Mouse (Mus musculus) hindbrain, embryonic 11.5 days (tissue): ENCODE data around the gene Cyba. TPM values are rescaled to one million over a fixed set of nuclear protein-coding genes. Genes with fewer than 3 reads are reported as not detected.

Experiments used
- ATAC-seq: fragments of 200-750 bp; cut with Nextera tagmentation; 2 replicates; pipeline ENCODE4 v1.8.0; 2017; ENCODE audit warnings: mild to moderate bottlenecking, moderate TSS enrichment, moderate library complexity; ENCODE audit not compliant: low FRiP score
- DNase-seq: peaks from one replicate; pipeline ENCODE4 v3.0.0-alpha.2; 2015; ENCODE audit warnings: low spot score
- H3K27ac ChIP-seq: fragments of 300-500 bp; sonication (generic); 2 replicates; pipeline ENCODE4 v1.5.1; 2014; ENCODE audit warnings: mild to moderate bottlenecking, low read depth, low read length
- H3K27me3 ChIP-seq: fragments of 300-500 bp; sonication (generic); 2 replicates; pipeline ENCODE4 v1.6.1; 2014; ENCODE audit warnings: mild to moderate bottlenecking, low read length, moderate library complexity, mixed read lengths; ENCODE audit not compliant: control insufficient read depth, insufficient read depth
- H3K36me3 ChIP-seq: fragments of 300-500 bp; sonication (generic); 2 replicates; pipeline ENCODE4 v1.6.1; 2014; ENCODE audit warnings: mild to moderate bottlenecking, low read length, moderate library complexity, mixed read lengths; ENCODE audit not compliant: control insufficient read depth, insufficient read depth
- H3K4me1 ChIP-seq: fragments of 300-500 bp; sonication (generic); replicated peaks from 2 replicates; pipeline ENCODE4 v1.6.1; 2014; ENCODE audit warnings: low read length, mixed read lengths; ENCODE audit not compliant: control insufficient read depth, insufficient read depth
- H3K4me2 ChIP-seq: fragments of 300-500 bp; sonication (generic); replicated peaks from 2 replicates; pipeline ENCODE4 v1.6.1; 2014; ENCODE audit warnings: mild to moderate bottlenecking, low read depth, low read length
- H3K4me3 ChIP-seq: fragments of 300-500 bp; sonication (generic); 2 replicates; pipeline ENCODE4 v1.5.1; 2014; ENCODE audit warnings: low read depth, low read length
- H3K9ac ChIP-seq: fragments of 300-500 bp; sonication (generic); 2 replicates; pipeline ENCODE4 v1.6.1; 2014; ENCODE audit warnings: low read depth, low read length
- H3K9me3 ChIP-seq: fragments of 300-500 bp; sonication (generic); 2 replicates; pipeline ENCODE4 v1.6.1; 2016; ENCODE audit warnings: low read length; ENCODE audit not compliant: control insufficient read depth
- WGBS: fragments of 180-500 bp; shearing (Covaris S2); extraction: QIAGEN DNeasy Blood & Tissue Kit; methylation state at CpG from one replicate; pipeline ENCODE4 v1.1.7; 2014; 5-methylcytosine and 5-hydroxymethylcytosine counted together
- polyA plus RNA-seq: library from polyadenylated mRNA; unstranded; fragments of >200 nt; fragmentation: Nextera tagmentation; extraction: Ambion mirVana; gene quantifications from 2 replicates; pipeline ENCODE4 v1.2.1, GENCODE M21; 2014

Cyba gene
- 52.7 and 53.4 TPM in 2 replicates for polyA plus RNA-seq

DNA sequence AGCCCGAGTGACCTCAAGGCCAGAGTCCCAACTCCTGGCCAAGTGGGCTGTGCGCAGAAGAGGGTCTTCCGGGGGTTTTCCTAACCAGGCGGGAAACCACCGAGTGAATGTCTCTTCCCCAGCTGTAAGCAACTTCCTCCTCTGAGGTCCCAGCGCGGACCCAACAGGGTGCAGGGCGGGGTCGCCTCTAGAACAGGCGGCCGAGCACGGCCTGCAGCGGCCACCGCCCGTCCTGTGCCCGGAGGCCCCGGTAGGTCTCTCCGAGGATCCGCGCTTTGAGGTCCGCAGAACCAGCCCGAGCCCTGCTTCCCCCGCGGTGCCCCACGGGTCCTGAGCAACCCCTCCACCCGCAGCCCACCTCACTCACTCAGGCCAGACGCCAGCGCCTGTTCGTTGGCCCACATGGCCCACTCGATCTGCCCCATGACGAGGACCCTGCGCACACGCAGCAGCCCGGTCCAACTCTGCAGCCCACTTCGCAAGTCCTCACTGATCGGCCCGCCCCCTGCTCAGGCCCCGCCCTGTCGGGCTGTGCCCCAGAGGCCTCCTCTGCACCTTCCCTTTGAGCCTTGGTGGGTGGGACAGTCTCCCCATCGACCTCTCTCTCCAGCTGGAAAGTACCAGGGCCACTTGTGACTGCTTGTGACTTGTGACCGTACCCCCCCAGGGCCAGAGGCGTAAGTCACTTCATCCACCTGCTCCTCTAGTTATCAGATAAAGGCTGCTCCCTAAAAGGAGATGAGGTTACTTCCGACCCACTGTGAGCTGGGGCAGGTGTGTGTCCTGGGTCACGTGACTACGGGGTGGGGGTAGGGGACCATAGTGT lies at the start of gene Cyba:
Gene Cyba (minus strand): TSS at position 488 of the 826 bp plus-strand sequence.
- WGBS, result 6% methylated on average over 45 of the region's 45 CpGs
- peak; percentile 59 for DNase-seq
- H3K27ac ChIP-seq, result no peak within 1 kb of the TSS
- no peaks in the 10 kb centered on the region for H3K27me3 ChIP-seq
- peak within 1 kb of the TSS; percentile 37 for H3K4me3 ChIP-seq
- peak within 1 kb of the TSS; percentile 75 for H3K4me2 ChIP-seq
- H3K36me3 ChIP-seq, result 0 out of 2 replicates have a peak, but pooled peaks cover 9% of the 10 kb centered on the region
- ATAC-seq, result peak; percentile 79
- H3K9me3 ChIP-seq, result no peaks in the 10 kb centered on the region
- H3K9ac ChIP-seq, result peak within 1 kb of the TSS; percentile 56
- H3K4me1 ChIP-seq, result peaks cover 11% of the 10 kb centered on the region; the same call in 1 of the 2 replicates

DNA sequence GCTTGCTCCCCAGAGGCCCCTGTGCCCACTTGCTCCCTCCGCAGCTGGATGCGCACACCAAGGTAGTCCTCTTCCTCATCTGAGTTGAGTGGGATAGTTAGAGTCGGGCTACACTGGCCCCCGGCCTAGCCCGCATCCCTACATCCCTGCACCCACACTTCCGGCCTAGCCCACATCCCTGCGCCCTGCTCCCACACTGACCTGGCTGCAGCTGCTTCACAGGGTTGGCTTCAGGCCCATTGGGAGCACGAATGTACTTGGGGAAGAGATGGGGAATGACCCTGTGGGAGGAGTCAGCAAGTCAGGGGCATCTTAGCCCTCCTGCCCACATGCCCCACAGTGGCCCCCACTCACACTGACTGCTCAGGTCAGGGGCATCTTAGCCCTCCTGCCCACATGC lies 49.7 kb upstream of the Cyba start:
- peaks cover 10% of the 10 kb centered on the region; the same call in 1 of the 2 replicates for H3K36me3 ChIP-seq
- no peak overlapping the region for H3K4me3 ChIP-seq
- no peaks in the 10 kb centered on the region for H3K9me3 ChIP-seq
- no peak overlapping the region for H3K4me2 ChIP-seq
- H3K4me1 ChIP-seq, result no peaks in the 10 kb centered on the region
- no peak overlapping the region for H3K27ac ChIP-seq
- no peaks in the 10 kb centered on the region for H3K27me3 ChIP-seq
- no peak overlapping the region for H3K9ac ChIP-seq
- DNase-seq (no peak), ATAC-seq (no peak)
- 96% methylated on average over 8 of the region's 8 CpGs for WGBS

GRCm38 (mm10) chr8:122475580-122476320 lies 43.0 kb upstream of the Cyba start, which contains the start of the genes Rnf166 and Ctu2:
TSS of gene Rnf166 (minus strand) at chr8:122476064.
TSS of gene Ctu2 (plus strand) at chr8:122476143.
- H3K4me1 ChIP-seq, result peaks cover 8% of the 10 kb centered on the region; the same call in 1 of the 2 replicates
- H3K27ac ChIP-seq, result peak within 1 kb of the TSS; percentile 42; the same call in 1 of the 2 replicates
- no peaks in the 10 kb centered on the region for H3K27me3 ChIP-seq
- 0 out of 2 replicates have a peak, but pooled peaks cover 2% of the 10 kb centered on the region for H3K36me3 ChIP-seq
- peak; percentile 98 for DNase-seq
- peak within 1 kb of the TSS; percentile 98 for H3K4me3 ChIP-seq
- ATAC-seq, result peak; percentile 95
- under 1% methylated on average over 69 of the region's 103 CpGs for WGBS
- H3K4me2 ChIP-seq, result peak within 1 kb of the TSS; percentile 85
- peak within 1 kb of the TSS; percentile 94 for H3K9ac ChIP-seq
- no peaks in the 10 kb centered on the region for H3K9me3 ChIP-seq

DNA sequence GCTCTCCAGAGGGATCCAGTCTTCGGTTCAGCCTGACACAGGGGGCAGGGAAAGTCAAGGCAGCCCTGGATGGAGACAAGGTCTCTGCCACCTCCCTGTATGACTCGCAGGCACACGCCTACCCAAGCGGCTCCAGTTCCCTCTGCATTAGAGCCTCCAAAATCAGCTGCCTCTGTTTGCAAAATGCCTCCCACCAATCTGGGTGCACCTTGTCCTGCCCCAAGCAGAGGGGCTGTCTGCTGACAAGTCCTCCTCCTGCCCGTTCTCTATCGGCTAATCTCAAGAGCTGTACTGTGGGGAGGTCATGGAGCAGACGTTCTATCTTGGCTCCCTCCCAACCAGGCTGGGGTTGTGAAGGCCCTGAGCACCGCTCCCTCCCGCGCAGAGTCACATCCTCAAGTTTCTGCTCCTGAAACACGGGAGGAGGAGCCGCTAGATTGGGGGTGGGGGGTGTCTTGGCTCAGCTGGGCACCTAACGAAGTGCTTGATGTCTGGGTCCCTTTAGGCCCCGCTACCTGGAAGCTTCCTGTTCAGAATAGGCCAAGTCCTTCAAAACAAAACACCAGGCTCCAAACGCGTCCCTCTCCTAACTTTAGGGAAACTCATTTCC lies 42.3 kb upstream of the Cyba start:
- peaks cover 8% of the 10 kb centered on the region; the same call in 1 of the 2 replicates for H3K4me1 ChIP-seq
- H3K4me3 ChIP-seq, result peak overlapping the region; percentile 98
- ATAC-seq, result no peak
- H3K27ac ChIP-seq, result no peak overlapping the region
- no peaks in the 10 kb centered on the region for H3K27me3 ChIP-seq
- H3K9me3 ChIP-seq, result no peaks in the 10 kb centered on the region
- DNase-seq, result no peak
- 16% methylated on average over 16 of the region's 16 CpGs for WGBS
- 0 out of 2 replicates have a peak, but pooled peaks cover 2% of the 10 kb centered on the region for H3K36me3 ChIP-seq
- peak overlapping the region; percentile 85 for H3K4me2 ChIP-seq
- H3K9ac ChIP-seq, result peak overlapping the region; percentile 94

GRCm38 (mm10) chr8:122473911-122474421 lies 41.2 kb upstream of the Cyba start:
- peaks cover 8% of the 10 kb centered on the region; the same call in 1 of the 2 replicates for H3K4me1 ChIP-seq
- no peaks in the 10 kb centered on the region for H3K9me3 ChIP-seq
- no peaks in the 10 kb centered on the region for H3K36me3 ChIP-seq
- H3K4me3 ChIP-seq, result no peak overlapping the region
- H3K27ac ChIP-seq, result no peak overlapping the region
- ATAC-seq (no peak), DNase-seq (no peak)
- no peaks in the 10 kb centered on the region for H3K27me3 ChIP-seq
- H3K4me2 ChIP-seq, result no peak overlapping the region
- H3K9ac ChIP-seq, result no peak overlapping the region
- WGBS, result 90% methylated on average over 8 of the region's 8 CpGs

- H3K36me3 ChIP-seq, result no peaks in the 10 kb centered on the region
- WGBS, result 81% methylated on average over 5 of the region's 5 CpGs
Observed at GRCm38 (mm10) chr8:122470691-122471090, 38.0 kb upstream of the Cyba start.

GRCm38 (mm10) chr8:122469965-122470364 lies 37.2 kb upstream of the Cyba start:
- Histone ChIP-seq H3K4me1 (peaks cover 2% of the 10 kb centered on the region; the same call in 1 of the 2 replicates), H3K27ac (no peak overlapping the region), H3K9me3 (no peaks in the 10 kb centered on the region), H3K27me3 (no peaks in the 10 kb centered on the region), H3K4me3 (no peak overlapping the region), H3K9ac (no peak overlapping the region), H3K36me3 (no peaks in the 10 kb centered on the region), H3K4me2 (no peak overlapping the region)
- 91% methylated on average over 10 of the region's 10 CpGs for WGBS
- DNase-seq, result no peak
- no peak for ATAC-seq

More at GRCm38 (mm10) chr8:122470691-122471090, 38.0 kb upstream of the Cyba start:
- Histone ChIP-seq H3K4me2 (no peak overlapping the region), H3K9me3 (no peaks in the 10 kb centered on the region), H3K9ac (no peak overlapping the region), H3K27ac (no peak overlapping the region), H3K4me3 (no peak overlapping the region), H3K27me3 (no peaks in the 10 kb centered on the region), H3K4me1 (peaks cover 4% of the 10 kb centered on the region; the same call in 1 of the 2 replicates)
- DNase-seq (no peak), ATAC-seq (no peak)

GRCm38 (mm10) chr8:122469407-122469806 lies 36.7 kb upstream of the Cyba start:
- Histone ChIP-seq H3K27me3 (no peaks in the 10 kb centered on the region), H3K4me1 (no peaks in the 10 kb centered on the region), H3K36me3 (no peaks in the 10 kb centered on the region), H3K4me2 (no peak overlapping the region), H3K9me3 (no peaks in the 10 kb centered on the region), H3K27ac (no peak overlapping the region), H3K4me3 (no peak overlapping the region), H3K9ac (no peak overlapping the region)
- DNase-seq, result no peak
- 83% methylated on average over 6 of the region's 6 CpGs for WGBS
- ATAC-seq, result no peak
